Mouse (Mus musculus) lung, postnatal 14 days (tissue): ENCODE data around the gene Plxdc2.
A peak's percentile ranks its signal among the peaks of the same experiment; 100 is the strongest.

Source experiments
- DNase-seq: peaks from one replicate; pipeline ENCODE4 v3.0.0; 2021

The Plxdc2 gene

GRCm38 (mm10) chr2:16356106-16356818 lies at the start of gene Plxdc2:
Gene Plxdc2, plus strand, starts transcription at chr2:16356304.
- peak; percentile 67 for DNase-seq

- DNase-seq: no peak
These were observed 45.7 kb upstream of the Plxdc2 start for GRCm38 (mm10) chr2:16310387-16310786.

GRCm38 (mm10) chr2:16312400-16313070 lies 43.6 kb upstream of the Plxdc2 start:
- peak; percentile 25 for DNase-seq

GRCm38 (mm10) chr2:16335194-16335781 lies 20.8 kb upstream of the Plxdc2 start:
- no peak for DNase-seq

GRCm38 (mm10) chr2:16344564-16344963 lies 11.5 kb upstream of the Plxdc2 start:
- no peak for DNase-seq

GRCm38 (mm10) chr2:16351106-16351505 lies 5.0 kb upstream of the Plxdc2 start:
- DNase-seq: no peak

GRCm38 (mm10) chr2:16355611-16356105 lies 446 bp upstream of the Plxdc2 start:
- DNase-seq: peak; percentile 15

GRCm38 (mm10) chr2:16356921-16357837 lies 1.1 kb downstream of the Plxdc2 start:
- peak; percentile 17 for DNase-seq

- no peak for DNase-seq
These were observed 1.8 kb downstream of the Plxdc2 start for GRCm38 (mm10) chr2:16357946-16358345.

GRCm38 (mm10) chr2:16359341-16359928 lies 3.3 kb downstream of the Plxdc2 start:
- peak; percentile 19 for DNase-seq

GRCm38 (mm10) chr2:16364749-16365148 lies 8.6 kb downstream of the Plxdc2 start:
- DNase-seq: no peak

- DNase-seq: peak; percentile 37
These were observed 9.8 kb downstream of the Plxdc2 start for GRCm38 (mm10) chr2:16365830-16366401.

- no peak for DNase-seq
These were observed 14.3 kb downstream of the Plxdc2 start for GRCm38 (mm10) chr2:16370419-16370818.

- DNase-seq: no peak
These were observed 18.2 kb downstream of the Plxdc2 start for GRCm38 (mm10) chr2:16374288-16374687.

- no peak for DNase-seq
These were observed 30.1 kb downstream of the Plxdc2 start for GRCm38 (mm10) chr2:16386206-16386605.

- DNase-seq: no peak
These were observed 30.6 kb downstream of the Plxdc2 start for GRCm38 (mm10) chr2:16386692-16387091.

GRCm38 (mm10) chr2:16387787-16388186 lies 31.7 kb downstream of the Plxdc2 start:
- no peak for DNase-seq

GRCm38 (mm10) chr2:16397501-16397900 lies 41.4 kb downstream of the Plxdc2 start:
- DNase-seq: no peak

GRCm38 (mm10) chr2:16398006-16398405 lies 41.9 kb downstream of the Plxdc2 start:
- DNase-seq: no peak

- DNase-seq: no peak
These were observed 42.8 kb downstream of the Plxdc2 start for GRCm38 (mm10) chr2:16398896-16399295.

- DNase-seq: no peak
These were observed 50.4 kb downstream of the Plxdc2 start for GRCm38 (mm10) chr2:16406508-16406907.
